Mouse (Mus musculus) liver, adult 2 months (tissue): Measurements from ENCODE around the gene Pou5f1. TPM values are rescaled to one million over a fixed set of nuclear protein-coding genes. Genes with fewer than 3 reads are reported as not detected.
A peak's percentile ranks its signal among the peaks of the same experiment; 100 is the strongest.

ENCODE experiments used
- DNase-seq: peaks from one replicate; pipeline ENCODE4 v3.0.0-alpha.2; 2011; ENCODE audit warnings: low read depth, low spot score; ENCODE audit errors: extremely low read depth
- H3K27ac ChIP-seq: fragments of 200-500 bp; replicated peaks from 2 replicates; pipeline ENCODE4 v1.5.1; 2012; ENCODE audit warnings: low read depth, mild to moderate bottlenecking, control low read depth, inconsistent platforms, low read length; ENCODE audit not compliant: insufficient read depth
- H3K27me3 ChIP-seq: fragments of 200-500 bp; 2 replicates; pipeline ENCODE4 v1.6.1; 2012; ENCODE audit warnings: mild to moderate bottlenecking, moderate library complexity, low read length, inconsistent platforms; ENCODE audit not compliant: control insufficient read depth, insufficient read depth
- H3K36me3 ChIP-seq: fragments of 200-500 bp; 2 replicates; pipeline ENCODE4 v1.6.1; 2012; ENCODE audit warnings: low read length, inconsistent platforms; ENCODE audit not compliant: control insufficient read depth, insufficient read depth
- H3K4me1 ChIP-seq: fragments of 200-500 bp; 2 replicates; pipeline ENCODE4 v1.6.1; 2011; ENCODE audit warnings: low read length; ENCODE audit not compliant: control insufficient read depth, insufficient read depth
- H3K4me3 ChIP-seq: fragments of 200-500 bp; 2 replicates; pipeline ENCODE4 v1.5.1; 2011; ENCODE audit warnings: low read depth, mild to moderate bottlenecking, control low read depth, low read length, moderate library complexity; ENCODE audit not compliant: insufficient read depth
- H3K79me2 ChIP-seq: fragments of 200-500 bp; 2 replicates; pipeline ENCODE4 v1.6.1; 2012; ENCODE audit warnings: inconsistent platforms, mild to moderate bottlenecking, low read length, moderate library complexity; ENCODE audit not compliant: control insufficient read depth, insufficient read depth
- H3K9ac ChIP-seq: fragments of 200-500 bp; 2 replicates; pipeline ENCODE4 v1.6.1; 2012; ENCODE audit warnings: low read depth, mild to moderate bottlenecking, control low read depth, inconsistent platforms, low read length
- CTCF ChIP-seq: fragments of 200-500 bp; IDR thresholded peaks from 2 replicates; pipeline ENCODE4 v1.5.1; 2011; ENCODE audit warnings: low read depth, low read length, control low read depth
- POLR2A ChIP-seq: fragments of 200-500 bp; IDR thresholded peaks from 2 replicates; pipeline ENCODE4 v1.6.1; 2011; ENCODE audit warnings: low read length, control low read depth; ENCODE audit not compliant: insufficient read depth; ENCODE audit errors: extremely low read depth
- WGBS: fragments of 180-500 bp; shearing (Covaris S2); methylation state at CpG from one replicate; pipeline ENCODE4 v1.1.7; 2018; 5-methylcytosine and 5-hydroxymethylcytosine counted together
- polyA plus RNA-seq: library from polyadenylated mRNA; depleted of rRNA; stranded (reverse); fragments of >200 nt; gene quantifications from 2 replicates; pipeline ENCODE4 v1.2.3, GENCODE M21; 2012
- total RNA-seq: library from RNA; depleted of rRNA; stranded (reverse); fragments of >200 nt; gene quantifications from 2 replicates; pipeline ENCODE4 v1.2.3, GENCODE M21; 2014

Pou5f1 gene
- total and polyA plus RNA-seq, 2 experiments = not detected

DNA sequence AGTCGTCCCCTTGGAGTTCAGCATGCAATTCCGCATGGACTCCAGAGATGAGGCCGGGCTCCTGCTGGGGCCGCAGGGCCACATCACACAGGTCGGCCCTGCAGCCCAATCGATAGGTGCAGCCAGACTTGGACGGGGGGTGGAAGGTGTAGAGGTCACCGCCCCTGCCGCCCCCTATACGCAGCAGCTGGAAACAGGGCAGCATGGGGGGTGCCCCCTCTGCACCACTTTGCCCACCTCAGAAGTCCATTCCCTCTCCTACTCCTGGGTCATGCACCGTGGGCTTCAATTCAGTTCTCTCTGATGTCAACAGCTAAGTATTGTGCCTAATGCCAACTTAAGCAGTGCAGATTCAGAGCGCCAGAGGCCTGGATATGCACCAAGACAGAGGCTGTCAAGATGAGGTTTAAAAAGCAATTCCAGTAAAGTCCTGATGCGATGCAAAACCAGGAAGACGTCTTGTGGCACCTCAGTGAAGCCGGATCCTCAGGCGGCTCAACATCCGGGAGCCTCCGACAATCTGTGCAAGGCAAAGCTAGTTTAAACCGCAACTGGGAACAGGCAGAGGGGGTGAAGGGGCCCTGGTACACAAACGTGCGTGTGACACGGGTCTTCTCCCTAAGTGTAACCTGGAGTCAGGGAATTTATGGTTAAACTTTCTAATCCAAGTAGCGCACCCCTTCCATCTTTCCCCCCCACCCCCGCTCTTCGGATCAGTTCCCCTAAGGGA lies 10.3 kb downstream of the Pou5f1 start:
- TF ChIP-seq POLR2A (no peak), CTCF (no peak)
- peaks cover 4% of the 10 kb centered on the region for H3K4me1 ChIP-seq
- peak overlapping the region; percentile 53 for H3K4me3 ChIP-seq
- no peak overlapping the region for H3K27ac ChIP-seq
- 7% methylated on average over 25 of the region's 25 CpGs for WGBS
- H3K27me3 ChIP-seq = no peaks in the 10 kb centered on the region
- no peaks in the 10 kb centered on the region for H3K79me2 ChIP-seq
- DNase-seq = no peak
- H3K9ac ChIP-seq = peak overlapping the region; percentile 24
- no peaks in the 10 kb centered on the region for H3K36me3 ChIP-seq

DNA sequence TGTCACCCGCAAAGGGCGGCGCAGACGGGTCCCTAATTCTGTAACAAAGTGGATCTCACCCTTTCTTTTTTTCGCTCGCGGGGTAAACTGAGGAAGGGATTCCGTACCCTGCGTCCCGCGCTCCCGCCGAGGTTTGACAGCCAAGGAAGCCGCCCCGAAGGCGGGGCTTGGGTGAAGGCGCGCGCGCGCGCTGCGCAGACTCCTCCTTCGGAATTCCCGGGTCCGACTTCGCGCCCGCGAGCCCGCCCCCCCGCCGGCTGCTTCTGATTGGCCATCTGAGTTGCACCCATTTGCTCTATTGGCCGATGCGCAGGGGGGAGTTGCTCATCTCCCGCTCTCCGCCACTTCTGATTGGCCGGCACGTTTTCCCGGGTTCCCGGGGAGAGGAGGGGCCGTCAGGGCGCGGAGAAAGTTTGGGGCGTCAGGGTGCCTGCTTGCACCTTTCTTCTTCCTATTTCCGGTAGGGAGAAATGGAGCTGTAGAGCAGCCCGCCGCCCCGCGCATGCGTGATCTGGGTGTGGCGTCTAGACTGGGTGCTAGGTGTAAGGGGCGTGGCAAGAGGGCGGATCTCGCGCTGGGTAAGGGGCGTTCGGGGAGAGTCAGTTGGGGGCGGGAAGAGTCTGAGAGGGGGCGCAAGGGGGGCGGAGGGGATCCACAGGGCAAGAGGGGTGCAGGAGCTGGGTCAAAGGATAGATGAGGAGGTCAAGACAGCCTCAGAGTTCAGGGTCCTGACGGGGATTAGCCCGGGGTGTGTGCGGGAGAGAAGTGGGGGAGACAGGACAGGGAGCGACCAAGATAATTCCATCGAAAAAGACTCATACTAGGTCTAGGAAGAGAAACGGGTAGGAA lies 11.1 kb downstream of the Pou5f1 start, which contains the start of the genes Tcf19 and Cchcr1:
Gene Tcf19 (minus strand): TSS at position 173 of the 849 bp plus-strand sequence.
Gene Cchcr1 (plus strand): TSS at position 449 of the 849 bp plus-strand sequence.
- H3K4me1 ChIP-seq = peaks cover 4% of the 10 kb centered on the region
- H3K27ac ChIP-seq = no peak within 1 kb of the TSS
- peak; percentile 92 for DNase-seq
- H3K79me2 ChIP-seq = no peaks in the 10 kb centered on the region
- H3K9ac ChIP-seq = peak within 1 kb of the TSS; percentile 51
- no peaks in the 10 kb centered on the region for H3K36me3 ChIP-seq
- TF ChIP-seq CTCF (no peak), POLR2A (no peak)
- H3K27me3 ChIP-seq = no peaks in the 10 kb centered on the region
- peak within 1 kb of the TSS; percentile 74 for H3K4me3 ChIP-seq
- WGBS = under 1% methylated on average over 66 of the region's 67 CpGs

DNA sequence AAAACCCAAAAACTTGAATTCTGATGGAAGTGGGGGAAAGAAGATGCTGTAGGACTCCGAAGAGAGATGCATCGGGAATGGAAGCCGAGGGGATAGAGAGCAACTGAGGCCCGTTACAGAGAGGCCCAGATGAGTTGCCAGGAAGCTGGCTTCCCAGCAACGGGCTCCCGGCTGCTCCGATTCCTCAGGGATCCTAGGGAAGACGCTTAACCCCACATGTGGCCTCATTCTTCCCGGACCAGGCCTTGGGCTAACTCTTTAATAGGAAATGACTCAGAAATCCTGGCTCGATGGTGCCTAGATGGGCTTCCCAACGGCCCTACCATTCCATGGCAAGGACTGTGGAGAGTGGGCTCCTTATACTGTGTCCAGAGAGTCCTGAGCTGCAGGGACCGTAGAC lies 11.7 kb downstream of the Pou5f1 start:
- no peak overlapping the region for H3K9ac ChIP-seq
- no peak for DNase-seq

DNA sequence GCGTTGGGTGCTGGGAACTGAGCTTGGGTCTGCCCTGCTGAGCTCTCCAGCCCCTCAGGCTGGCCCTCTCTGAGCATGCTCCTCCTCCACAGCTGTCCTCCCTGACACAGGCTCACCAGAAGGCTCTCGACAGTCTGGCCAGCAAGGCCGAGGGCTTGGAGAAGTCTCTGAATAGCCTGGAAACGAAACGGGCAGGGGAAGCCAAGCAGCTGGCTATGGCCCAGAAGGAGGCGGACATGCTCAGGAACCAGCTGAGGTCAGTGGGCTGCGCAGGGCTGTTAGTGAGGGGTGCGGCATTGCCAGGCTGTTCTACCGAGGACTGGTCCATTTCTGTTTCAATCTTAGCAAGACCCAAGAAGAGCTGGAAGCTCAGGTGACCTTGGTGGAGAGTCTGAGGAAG lies 18.5 kb downstream of the Pou5f1 start:
- H3K79me2 ChIP-seq = no peaks in the 10 kb centered on the region
- no peaks in the 10 kb centered on the region for H3K36me3 ChIP-seq
- 95% methylated on average over 9 of the region's 9 CpGs for WGBS
- no peak for TF ChIP-seq CTCF
- TF ChIP-seq POLR2A = no peak
- H3K27me3 ChIP-seq = no peaks in the 10 kb centered on the region
- H3K4me3 ChIP-seq = no peak overlapping the region
- H3K27ac ChIP-seq = no peak overlapping the region
- no peaks in the 10 kb centered on the region for H3K4me1 ChIP-seq
- no peak overlapping the region for H3K9ac ChIP-seq
- no peak for DNase-seq

More for the DNA sequence above, 11.7 kb downstream of the Pou5f1 start:
- Histone ChIP-seq H3K27ac (no peak overlapping the region), H3K4me3 (peak overlapping the region; percentile 22; the same call in 1 of the 2 replicates), H3K36me3 (no peaks in the 10 kb centered on the region), H3K4me1 (peaks cover 4% of the 10 kb centered on the region), H3K79me2 (no peaks in the 10 kb centered on the region), H3K27me3 (no peaks in the 10 kb centered on the region)
- WGBS = 19% methylated on average over 12 of the region's 12 CpGs
- no peak for TF ChIP-seq CTCF
- no peak for TF ChIP-seq POLR2A

DNA sequence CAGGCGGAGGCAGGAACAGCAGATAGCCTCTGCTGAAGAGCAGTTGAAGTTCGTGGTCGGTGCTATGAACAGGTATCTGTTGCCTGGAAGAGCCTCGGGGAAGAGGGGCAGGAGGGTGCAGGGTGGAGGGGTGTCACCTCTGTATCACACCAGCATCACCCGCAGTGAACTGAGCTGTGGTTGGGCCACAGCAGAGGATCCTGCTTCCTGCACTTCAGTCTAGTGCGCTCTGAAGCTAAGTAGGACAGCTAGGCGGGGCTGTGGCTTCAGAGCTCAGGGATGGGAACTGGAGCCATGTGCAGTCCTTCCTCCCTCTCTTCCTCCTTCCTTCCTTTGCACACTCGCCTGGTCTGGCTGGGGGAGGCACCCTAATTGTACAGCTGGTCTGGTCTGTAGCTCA lies 20.8 kb downstream of the Pou5f1 start:
- Histone ChIP-seq H3K79me2 (no peaks in the 10 kb centered on the region), H3K4me3 (no peak overlapping the region), H3K4me1 (no peaks in the 10 kb centered on the region), H3K27me3 (no peaks in the 10 kb centered on the region), H3K9ac (no peak overlapping the region), H3K27ac (no peak overlapping the region), H3K36me3 (no peaks in the 10 kb centered on the region)
- TF ChIP-seq POLR2A = no peak
- no peak for TF ChIP-seq CTCF
- WGBS = 86% methylated on average over 8 of the region's 8 CpGs
- no peak for DNase-seq
